Mouse (Mus musculus) MEL (cell line): ENCODE results near the gene B430306N03Rik. TPM values are rescaled to one million over a fixed set of nuclear protein-coding genes. Genes with fewer than 3 reads are reported as not detected.

ENCODE experiments used
- DNase-seq: peaks from one replicate; pipeline ENCODE4 v3.0.0; 2011; ENCODE audit warnings: low read depth, low spot score
- H3K27ac ChIP-seq: 2 replicates; pipeline ENCODE4 v1.5.1; 2012; ENCODE audit warnings: low read depth, mild to moderate bottlenecking, control low read depth, low read length, moderate library complexity; ENCODE audit not compliant: control insufficient read depth
- H3K27me3 ChIP-seq, 2 experiments: fragments of 150-350 bp in 1 of 2; sonication (generic) in 1 of 2; 2 replicates each; pipeline ENCODE4 v1.6.1; 2012; ENCODE audit warnings: low read length in 2 of 2, mild to moderate bottlenecking in 2 of 2, improper control_type of control experiment in 1 of 2, moderate library complexity in 1 of 2; ENCODE audit not compliant: insufficient read depth in 2 of 2, control insufficient read depth in 1 of 2
- H3K36me3 ChIP-seq, 2 experiments: 2 replicates each; pipeline ENCODE4 v1.6.1; 2012 to 2014; ENCODE audit warnings: low read length in 2 of 2, improper control_type of control experiment in 1 of 2, inconsistent platforms in 1 of 2, mild to moderate bottlenecking in 1 of 2; ENCODE audit not compliant: insufficient read depth in 2 of 2, control insufficient read depth in 1 of 2
- H3K4me1 ChIP-seq, 2 experiments: fragments of 150-350 bp in 1 of 2; sonication (generic) in 1 of 2; 2 replicates each; pipeline ENCODE4 v1.6.1; 2012; ENCODE audit warnings: low read length in 2 of 2, improper control_type of control experiment in 1 of 2, mild to moderate bottlenecking in 1 of 2; ENCODE audit not compliant: insufficient read depth in 2 of 2, control insufficient read depth in 1 of 2
- H3K4me3 ChIP-seq, 2 experiments: fragments of 150-350 bp in 1 of 2; sonication (generic) in 1 of 2; 2 replicates each; pipeline ENCODE4 v1.5.1; 2012; ENCODE audit warnings: low read depth in 2 of 2, low read length in 2 of 2, mild to moderate bottlenecking in 2 of 2, moderate library complexity in 2 of 2, control low read depth in 1 of 2, improper control_type of control experiment in 1 of 2; ENCODE audit not compliant: control insufficient read depth in 1 of 2, insufficient read depth in 1 of 2
- H3K79me2 ChIP-seq: 2 replicates; pipeline ENCODE4 v1.6.1; 2012; ENCODE audit warnings: mild to moderate bottlenecking, low read length, moderate library complexity; ENCODE audit not compliant: control insufficient read depth, poor library complexity, insufficient read depth
- H3K9ac ChIP-seq: 2 replicates; pipeline ENCODE4 v1.6.1; 2012; ENCODE audit warnings: low read depth, mild to moderate bottlenecking, control low read depth, low read length, moderate library complexity; ENCODE audit not compliant: control insufficient read depth, poor library complexity, severe bottlenecking
- H3K9me3 ChIP-seq: fragments of 150-350 bp; sonication (generic); replicated peaks from 2 replicates; pipeline ENCODE4 v1.6.1; 2012; ENCODE audit warnings: mild to moderate bottlenecking, low read length, improper control_type of control experiment, moderate library complexity; ENCODE audit not compliant: insufficient read depth
- CHD1 ChIP-seq: IDR thresholded peaks from 2 replicates; pipeline ENCODE4 v1.6.1; 2012; ENCODE audit warnings: low read depth, mild to moderate bottlenecking, inconsistent platforms, low read length, improper control_type of control experiment
- CTCF ChIP-seq, 3 experiments: IDR thresholded peaks in 2 of 3; conservative IDR thresholded peaks in 1 of 3; 2 replicates each; pipeline ENCODE4 v1.5.1; 2011 to 2012; ENCODE audit warnings: low read length in 3 of 3, low read depth in 2 of 3, mild to moderate bottlenecking in 2 of 3, improper control_type of control experiment in 1 of 3, inconsistent platforms in 1 of 3, mixed read lengths in 1 of 3, moderate library complexity in 1 of 3; ENCODE audit not compliant: control insufficient read depth in 1 of 3, insufficient read depth in 1 of 3, poor library complexity in 1 of 3, severe bottlenecking in 1 of 3
- ELF1 ChIP-seq: IDR thresholded peaks from 2 replicates; pipeline ENCODE4 v1.6.1; 2014; ENCODE audit warnings: low read depth, mild to moderate bottlenecking, inconsistent platforms, low read length, improper control_type of control experiment, moderate library complexity
- EP300 ChIP-seq, 2 experiments: IDR thresholded peaks; 2 replicates each; pipeline ENCODE4 v1.6.1; 2011; ENCODE audit warnings: improper control_type of control experiment in 2 of 2, low read length in 2 of 2, low read depth in 1 of 2, mild to moderate bottlenecking in 1 of 2
- ETS1 ChIP-seq: IDR thresholded peaks from 2 replicates; pipeline ENCODE4 v1.6.1; 2012; ENCODE audit warnings: low read depth, mild to moderate bottlenecking, inconsistent platforms, low read length, improper control_type of control experiment, moderate library complexity
- GABPA ChIP-seq: IDR thresholded peaks from 2 replicates; pipeline ENCODE4 v1.6.1; 2012; ENCODE audit warnings: low read depth, mild to moderate bottlenecking, inconsistent platforms, low read length, improper control_type of control experiment, moderate library complexity
- GATA1 ChIP-seq: IDR thresholded peaks from 2 replicates; pipeline ENCODE4 v1.6.1; 2011; ENCODE audit warnings: low read depth, low read length, improper control_type of control experiment
- MAZ ChIP-seq: IDR thresholded peaks from 2 replicates; pipeline ENCODE4 v1.6.1; 2012; ENCODE audit warnings: low read depth, mild to moderate bottlenecking, inconsistent platforms, low read length, improper control_type of control experiment
- MXI1 ChIP-seq: IDR thresholded peaks from 2 replicates; pipeline ENCODE4 v1.6.1; 2011; ENCODE audit warnings: mild to moderate bottlenecking, low read depth, low read length, improper control_type of control experiment
- POLR2AphosphoS2 ChIP-seq: IDR thresholded peaks from 2 replicates; pipeline ENCODE4 v1.6.1; 2011; ENCODE audit warnings: low read length, improper control_type of control experiment
- POLR2AphosphoS5 ChIP-seq: IDR thresholded peaks from 2 replicates; pipeline ENCODE4 v1.6.1; 2012; ENCODE audit warnings: low read depth, borderline replicate concordance, mild to moderate bottlenecking, inconsistent platforms, low read length, moderate library complexity, mixed read lengths
- RAD21 ChIP-seq: IDR thresholded peaks from 2 replicates; pipeline ENCODE4 v1.6.1; 2011; ENCODE audit warnings: mild to moderate bottlenecking, low read depth, low read length, improper control_type of control experiment
- SIN3A ChIP-seq: IDR thresholded peaks from 2 replicates; pipeline ENCODE4 v1.6.1; 2012; ENCODE audit warnings: low read length, improper control_type of control experiment, inconsistent platforms
- SMC3 ChIP-seq: IDR thresholded peaks from 2 replicates; pipeline ENCODE4 v1.6.1; 2011; ENCODE audit warnings: low read depth, low read length, improper control_type of control experiment
- TAL1 ChIP-seq: IDR thresholded peaks from 2 replicates; pipeline ENCODE4 v1.6.1; 2012; ENCODE audit warnings: mild to moderate bottlenecking, inconsistent platforms, low read length, moderate library complexity, mixed read lengths
- TBP ChIP-seq: IDR thresholded peaks from 2 replicates; pipeline ENCODE4 v1.8.0; 2011; ENCODE audit warnings: low read depth, low read length, improper control_type of control experiment
- TCF12 ChIP-seq: IDR thresholded peaks from 2 replicates; pipeline ENCODE4 v1.6.1; 2014; ENCODE audit warnings: low read depth, mild to moderate bottlenecking, inconsistent platforms, low read length, improper control_type of control experiment, moderate library complexity
- ZC3H11A ChIP-seq: IDR thresholded peaks from 2 replicates; pipeline ENCODE4 v1.6.1; 2012; ENCODE audit warnings: low read depth, mild to moderate bottlenecking, inconsistent platforms, low read length, improper control_type of control experiment
- ZKSCAN1 ChIP-seq: IDR thresholded peaks from 2 replicates; pipeline ENCODE4 v1.6.1; 2012; ENCODE audit warnings: low read depth, mild to moderate bottlenecking, inconsistent platforms, low read length, improper control_type of control experiment, moderate library complexity
- ZMIZ1 ChIP-seq: IDR thresholded peaks from 2 replicates; pipeline ENCODE4 v1.6.1; 2012; ENCODE audit warnings: low read depth, mild to moderate bottlenecking, inconsistent platforms, low read length, improper control_type of control experiment, moderate library complexity
- ZNF384 ChIP-seq: IDR thresholded peaks from 2 replicates; pipeline ENCODE4 v1.6.1; 2012; ENCODE audit warnings: low read depth, mild to moderate bottlenecking, inconsistent platforms, low read length, improper control_type of control experiment
- polyA plus RNA-seq, 2 experiments: library from polyadenylated mRNA; stranded (reverse) in 1 of 2; unstranded in 1 of 2; fragments of >175 nt in 1 of 2; fragments of >200 nt in 1 of 2; gene quantifications; 2 replicates each; pipeline versions ENCODE4 v1.2.1 to v1.2.4; 2012; ENCODE audit warnings: low replicate concordance in 2 of 2, low read depth in 1 of 2; ENCODE audit not compliant: insufficient read length in 2 of 2, insufficient read depth in 1 of 2, missing spikeins in 1 of 2
- total RNA-seq: library from RNA; depleted of rRNA; stranded (reverse); fragments of 300-350 nt; gene quantifications from 2 replicates; pipeline ENCODE4 v1.2.3, GENCODE M21; 2012

The B430306N03Rik gene
- total and polyA plus RNA-seq, 3 experiments: 0.19 to 0.68 TPM; not detected in 1

DNA sequence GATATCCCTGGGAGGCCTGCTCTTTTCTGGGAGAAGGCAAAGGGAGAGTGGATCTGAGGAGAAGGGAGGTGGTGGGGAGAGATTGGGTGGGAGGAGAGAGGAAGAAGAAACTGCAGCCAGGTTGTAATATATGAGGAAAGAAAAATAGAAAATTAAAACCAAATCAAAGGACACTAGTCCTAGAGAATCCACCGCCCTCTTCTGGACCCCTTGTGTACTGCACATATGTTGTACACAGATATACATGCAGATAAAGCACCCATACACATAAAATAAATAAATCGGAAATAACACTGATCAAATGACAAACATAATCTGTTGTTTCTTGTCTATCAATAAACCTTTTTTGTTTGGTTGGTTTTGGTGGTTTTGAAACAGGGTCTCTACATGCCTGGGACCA is 28.7 kb upstream of the B430306N03Rik start:
- Histone ChIP-seq H3K4me3 (no peak overlapping the region), H3K9ac (no peak overlapping the region), H3K27ac (no peak overlapping the region), H3K79me2 (no peaks in the 10 kb centered on the region), H3K27me3 (no peaks in the 10 kb centered on the region), H3K36me3 (no peaks in the 10 kb centered on the region; a peak in 1 of 4 replicates), H3K4me1 (no peaks in the 10 kb centered on the region), H3K9me3 (no peaks in the 10 kb centered on the region)
- TF ChIP-seq CTCF (IDR thresholded peaks at IDR 0.05 in 2 of 3, conservative IDR thresholded peaks at IDR 0.05 in 1 of 3; ENCODE audit: control insufficient read depth in 1 of 3, insufficient read depth in 1 of 3, low read depth in 2 of 3, low read length in 3 of 3, poor library complexity in 1 of 3, severe bottlenecking in 1 of 3) (peak in 2 of 3 experiments; percentile 54 to 56; a peak in 4 of 6 replicates), SMC3 (peak; percentile 46), POLR2AphosphoS2 (no peak), EP300 (IDR thresholded peaks at IDR 0.05; ENCODE audit: low read depth in 1 of 2, low read length in 2 of 2) (no peak), RAD21 (peak; percentile 20; the same call in 1 of the 2 replicates), ETS1 (no peak), TAL1 (no peak), TBP (no peak), TCF12 (0 out of 2 replicates have a peak, but pooled peaks have one; percentile 5), GATA1 (peak; percentile 34; the same call in 1 of the 2 replicates), ZMIZ1 (no peak), GABPA (no peak), MXI1 (no peak), MAZ (no peak), SIN3A (no peak), CHD1 (no peak), POLR2AphosphoS5 (no peak)
- peak; percentile 55 for DNase-seq

DNA sequence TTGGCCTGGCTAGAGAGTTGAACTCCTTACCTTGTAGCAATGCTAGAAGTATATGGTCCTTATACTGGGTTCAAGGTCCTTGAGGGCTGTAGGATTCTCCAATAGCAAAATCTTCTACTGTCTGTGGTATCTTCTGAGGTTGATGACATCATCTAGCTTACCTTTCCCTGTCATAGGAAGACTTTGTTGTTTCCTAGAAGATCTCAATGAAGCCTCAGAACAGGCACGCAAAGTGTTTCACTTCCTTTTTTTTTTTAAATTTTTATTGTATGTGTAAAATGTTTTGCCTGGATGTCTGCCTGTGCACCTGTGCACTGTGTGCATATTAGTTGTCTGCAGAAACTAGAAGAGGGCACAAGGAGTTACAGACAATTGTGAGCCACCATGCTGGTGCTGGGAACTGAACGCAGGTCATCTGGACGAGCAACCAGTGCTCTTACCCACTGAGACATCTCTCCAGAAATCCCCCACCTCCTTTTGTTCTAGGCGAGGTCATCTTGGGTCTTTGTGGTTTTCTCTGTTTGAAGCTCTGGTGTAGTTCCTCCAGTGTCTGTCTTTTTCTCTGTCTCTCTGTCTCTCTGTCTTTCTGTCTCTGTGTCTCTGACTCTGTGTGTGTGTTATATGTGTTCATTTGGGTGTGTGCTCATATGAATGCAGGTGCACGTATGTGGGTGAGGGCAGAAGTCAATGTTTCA is 22.3 kb upstream of the B430306N03Rik start:
- H3K36me3 ChIP-seq: peaks cover 0 to 10% of the 10 kb centered on the region in 2 experiments; a peak in 2 of 4 replicates
- no peaks in the 10 kb centered on the region for H3K27me3 ChIP-seq
- H3K79me2 ChIP-seq: no peaks in the 10 kb centered on the region
- no peak overlapping the region for H3K27ac ChIP-seq
- H3K4me1 ChIP-seq: peaks cover 4 to 12% of the 10 kb centered on the region in 2 experiments
- no peak overlapping the region for H3K9ac ChIP-seq
- DNase-seq: no peak
- TF ChIP-seq ELF1 (no peak), ZNF384 (peak; percentile 79), ZKSCAN1 (no peak), SIN3A (no peak), ZC3H11A (no peak), TCF12 (0 out of 2 replicates have a peak, but pooled peaks have one; percentile 6), CHD1 (no peak)
- no peaks in the 10 kb centered on the region for H3K9me3 ChIP-seq
- H3K4me3 ChIP-seq: no peak overlapping the region
